Mouse (Mus musculus) lung, embryonic 15.5 days (tissue): Measurements from ENCODE around the gene Id1. TPM values are rescaled to one million over a fixed set of nuclear protein-coding genes. Genes with fewer than 3 reads are reported as not detected.

ENCODE experiments used
- ATAC-seq: fragments of 200-750 bp; cut with Nextera tagmentation; 2 replicates; pipeline ENCODE4 v1.8.0; 2017; ENCODE audit warnings: moderate number of reproducible peaks, borderline replicate concordance; ENCODE audit not compliant: low FRiP score, low TSS enrichment; ENCODE audit errors: extremely low read depth
- H3K27ac ChIP-seq: fragments of 300-500 bp; sonication (generic); 2 replicates; pipeline ENCODE4 v1.5.1; 2015; ENCODE audit warnings: moderate library complexity, mild to moderate bottlenecking, inconsistent platforms
- H3K27me3 ChIP-seq: fragments of 300-500 bp; sonication (generic); 2 replicates; pipeline ENCODE4 v1.6.1; 2015; ENCODE audit warnings: inconsistent platforms
- H3K36me3 ChIP-seq: fragments of 300-500 bp; sonication (generic); 2 replicates; pipeline ENCODE4 v1.6.1; 2015; ENCODE audit warnings: inconsistent platforms
- H3K4me1 ChIP-seq: fragments of 300-500 bp; sonication (generic); 2 replicates; pipeline ENCODE4 v1.6.1; 2015; ENCODE audit warnings: inconsistent platforms
- H3K4me2 ChIP-seq: fragments of 300-500 bp; sonication (generic); 2 replicates; pipeline ENCODE4 v1.6.1; 2015; ENCODE audit warnings: inconsistent platforms, mild to moderate bottlenecking, moderate library complexity
- H3K4me3 ChIP-seq: fragments of 300-500 bp; sonication (generic); 2 replicates; pipeline ENCODE4 v1.5.1; 2015; ENCODE audit warnings: mild to moderate bottlenecking, inconsistent platforms
- H3K9ac ChIP-seq: fragments of 300-500 bp; sonication (generic); 2 replicates; pipeline ENCODE4 v1.6.1; 2015; ENCODE audit warnings: inconsistent platforms
- H3K9me3 ChIP-seq: fragments of 300-500 bp; sonication (generic); 2 replicates; pipeline ENCODE4 v1.6.1; 2016; ENCODE audit warnings: inconsistent platforms
- WGBS: fragments of 180-500 bp; shearing (Covaris S2); methylation state at CpG from one replicate; pipeline ENCODE4 v1.1.7; 2015; 5-methylcytosine and 5-hydroxymethylcytosine counted together
- microRNA-seq: library from miRNA; unstranded; fragments of <30 nt; microRNA quantifications from one replicate; pipeline ENCODE4, GENCODE M21; 2016
- polyA plus RNA-seq: library from polyadenylated mRNA; unstranded; fragments of >200 nt; fragmentation: Nextera tagmentation; extraction: Ambion mirVana; gene quantifications from 2 replicates; pipeline ENCODE4 v1.2.1, GENCODE M21; 2015

Id1 gene
- polyA plus RNA-seq, 1 experiment from 2014 or later: 143 TPM

DNA sequence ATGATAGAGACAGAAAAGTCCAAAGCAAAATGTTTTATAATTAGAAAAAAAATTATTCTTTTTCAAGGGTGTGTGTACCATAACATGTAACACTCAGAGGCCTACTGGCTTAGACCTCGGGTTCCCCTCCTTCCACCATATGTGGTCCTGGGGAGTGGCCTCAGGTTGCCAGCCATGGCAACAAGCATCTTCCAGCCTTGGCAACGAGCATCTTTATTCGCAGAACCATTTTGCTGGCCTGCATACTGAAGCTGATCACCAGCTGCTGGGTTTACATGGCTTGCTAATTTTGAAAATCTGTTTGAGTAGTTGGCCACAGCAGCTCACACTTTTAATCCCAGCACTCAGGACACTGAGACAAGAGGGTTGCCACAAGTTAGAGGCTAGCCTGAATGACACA is 40.0 kb downstream of the Id1 start:
- Histone ChIP-seq H3K4me1 (no peaks in the 10 kb centered on the region), H3K4me2 (no peak overlapping the region), H3K4me3 (no peak overlapping the region), H3K27me3 (no peaks in the 10 kb centered on the region), H3K36me3 (peaks cover 7% of the 10 kb centered on the region; the same call in 1 of the 2 replicates), H3K27ac (no peak overlapping the region), H3K9me3 (no peaks in the 10 kb centered on the region), H3K9ac (no peak overlapping the region)
- no peak for ATAC-seq
- 82% methylated on average over 3 of the region's 3 CpGs for WGBS

DNA sequence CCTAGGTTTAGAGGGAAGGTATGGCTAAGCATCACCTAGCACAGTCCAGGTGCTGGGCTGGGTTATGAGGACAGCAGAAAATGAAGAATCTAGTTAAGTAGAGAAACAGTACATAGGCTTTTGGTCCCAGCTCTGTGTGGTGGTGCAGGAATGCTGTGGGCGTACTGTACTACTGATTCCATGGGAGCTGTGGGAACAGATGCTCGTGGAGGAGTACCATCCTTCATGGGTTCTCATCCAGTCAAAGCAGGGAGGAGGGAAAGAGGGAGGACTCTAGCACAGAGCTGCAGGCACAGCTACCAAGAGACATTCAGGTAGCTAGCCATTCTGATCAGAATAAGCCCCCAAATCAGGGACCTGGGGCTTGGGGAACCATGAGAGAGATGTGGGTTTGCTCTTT is 40.4 kb downstream of the Id1 start:
- ATAC-seq: no peak

DNA sequence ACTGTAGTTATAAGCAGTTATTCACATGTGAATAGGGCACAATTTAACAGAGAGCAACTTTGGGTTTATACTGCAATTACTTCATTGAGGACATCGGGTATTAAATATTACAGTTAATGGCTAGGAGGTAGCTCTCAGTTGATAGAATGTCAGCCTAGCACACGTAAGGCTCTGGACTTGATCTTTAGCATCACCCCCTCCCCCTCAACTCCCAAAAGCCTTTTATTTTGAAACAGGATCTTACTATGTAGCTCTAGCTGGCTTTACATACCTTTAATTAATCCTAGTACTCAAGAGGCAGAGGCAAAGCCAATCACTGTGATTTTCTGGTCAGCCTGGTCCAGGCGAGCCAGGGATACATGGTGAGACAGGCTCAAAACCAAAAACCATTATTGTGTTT is 41.0 kb downstream of the Id1 start:
- Histone ChIP-seq H3K9me3 (no peaks in the 10 kb centered on the region), H3K27me3 (no peaks in the 10 kb centered on the region), H3K4me1 (0 out of 2 replicates have a peak, but pooled peaks cover 3% of the 10 kb centered on the region), H3K4me2 (no peak overlapping the region), H3K27ac (no peak overlapping the region), H3K4me3 (no peak overlapping the region), H3K36me3 (peaks cover 18% of the 10 kb centered on the region), H3K9ac (no peak overlapping the region)
- WGBS: 89% methylated on average over 3 of the region's 3 CpGs
- ATAC-seq: no peak

More for the DNA sequence above, 40.4 kb downstream of the Id1 start:
- Histone ChIP-seq H3K9me3 (no peaks in the 10 kb centered on the region), H3K27me3 (no peaks in the 10 kb centered on the region), H3K4me1 (0 out of 2 replicates have a peak, but pooled peaks cover under 1% of the 10 kb centered on the region), H3K9ac (no peak overlapping the region), H3K27ac (no peak overlapping the region), H3K4me3 (no peak overlapping the region), H3K4me2 (no peak overlapping the region), H3K36me3 (peaks cover 11% of the 10 kb centered on the region; the same call in 1 of the 2 replicates)
- WGBS: 84% methylated on average over 2 of the region's 2 CpGs

DNA sequence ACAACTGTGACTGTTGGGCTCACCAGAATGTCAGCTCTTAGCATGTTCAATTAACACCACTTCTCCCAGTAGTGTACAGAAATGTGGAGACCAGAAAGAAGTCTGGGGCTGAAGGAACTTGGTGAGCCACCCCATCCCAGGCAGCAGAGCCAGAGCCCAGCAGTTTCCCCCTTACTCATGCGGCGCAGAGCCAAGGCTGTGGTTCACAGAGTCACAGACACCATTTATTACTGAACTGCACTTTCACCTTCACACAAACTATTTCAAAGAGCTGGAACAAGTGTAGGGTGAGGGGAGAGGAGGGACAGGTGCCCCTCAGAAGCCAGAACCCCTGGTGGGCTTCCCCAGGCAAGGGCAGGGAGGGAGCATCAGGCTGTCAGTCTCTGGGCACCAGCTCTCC is 44.4 kb downstream of the Id1 start:
- Histone ChIP-seq H3K36me3 (peaks cover 19% of the 10 kb centered on the region), H3K27ac (no peak overlapping the region), H3K9me3 (no peaks in the 10 kb centered on the region), H3K9ac (no peak overlapping the region), H3K27me3 (no peaks in the 10 kb centered on the region), H3K4me2 (no peak overlapping the region), H3K4me3 (no peak overlapping the region), H3K4me1 (peaks cover 12% of the 10 kb centered on the region)
- no peak for ATAC-seq
- 90% methylated on average over 2 of the region's 2 CpGs for WGBS

DNA sequence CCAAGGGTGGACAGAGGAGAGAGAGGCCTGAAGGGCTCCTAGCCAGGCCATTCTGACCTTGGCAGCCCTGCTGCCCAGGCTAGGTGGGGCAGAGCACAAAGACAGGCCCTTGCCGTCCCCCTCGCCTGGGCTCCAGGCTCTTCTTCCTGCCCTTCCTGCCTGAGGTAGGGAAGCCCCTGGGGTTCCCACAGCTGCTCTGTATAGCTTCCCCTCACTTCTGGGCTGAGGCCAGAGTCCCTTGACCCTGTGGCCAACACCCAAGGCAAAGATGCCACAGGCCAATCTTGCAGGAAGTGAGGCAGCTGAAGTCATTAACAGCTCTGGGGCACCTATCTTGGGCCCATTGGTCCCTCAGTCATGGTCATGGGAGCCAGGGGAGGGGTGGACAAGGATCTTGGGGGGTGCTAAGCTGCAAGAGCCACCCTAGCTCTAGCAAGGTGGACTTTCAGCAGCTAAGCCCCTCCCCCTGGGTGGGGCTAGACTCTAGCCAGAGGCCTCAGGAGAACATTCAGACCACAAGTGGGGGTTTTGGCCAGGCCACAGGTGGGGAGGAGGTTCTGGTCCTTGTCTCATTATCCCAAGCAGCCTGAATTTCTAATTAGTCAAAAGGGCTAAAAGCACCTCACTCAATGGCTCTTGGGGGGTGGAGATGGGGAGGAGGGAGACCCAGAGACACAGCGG is 45.1 kb downstream of the Id1 start:
- Histone ChIP-seq H3K36me3 (peaks cover 19% of the 10 kb centered on the region), H3K9me3 (no peaks in the 10 kb centered on the region), H3K9ac (no peak overlapping the region), H3K27me3 (no peaks in the 10 kb centered on the region), H3K4me3 (no peak overlapping the region), H3K27ac (no peak overlapping the region), H3K4me1 (peaks cover 19% of the 10 kb centered on the region), H3K4me2 (no peak overlapping the region)
- no peak for ATAC-seq
- WGBS: 72% methylated on average over 3 of the region's 3 CpGs

DNA sequence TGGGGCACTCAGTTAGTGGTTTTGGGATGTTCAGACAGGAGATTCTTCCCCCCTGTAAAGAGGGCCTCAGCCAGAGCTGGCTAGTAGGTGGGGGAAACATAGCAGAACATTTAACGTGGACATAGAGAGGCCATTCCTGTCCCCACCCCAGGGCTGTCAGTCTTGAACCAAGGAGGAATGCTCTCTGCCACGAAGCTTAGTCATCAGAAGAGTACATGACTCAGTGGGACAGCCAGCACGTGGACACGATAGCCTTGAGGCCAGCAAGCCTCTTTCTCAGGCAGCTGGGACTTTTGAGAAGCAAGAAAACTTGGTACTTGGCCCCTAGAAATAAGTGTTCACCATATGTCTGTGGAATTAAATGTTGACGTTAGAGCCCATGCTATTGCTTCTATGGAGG is 46.6 kb downstream of the Id1 start:
- WGBS: 73% methylated on average over 5 of the region's 5 CpGs
- no peak overlapping the region for H3K9ac ChIP-seq
- peaks cover 19% of the 10 kb centered on the region for H3K36me3 ChIP-seq
- no peak for ATAC-seq
- no peaks in the 10 kb centered on the region for H3K9me3 ChIP-seq
- H3K27me3 ChIP-seq: no peaks in the 10 kb centered on the region
- no peak overlapping the region for H3K4me2 ChIP-seq
- no peak overlapping the region for H3K4me3 ChIP-seq
- no peak overlapping the region for H3K27ac ChIP-seq
- H3K4me1 ChIP-seq: peaks cover 31% of the 10 kb centered on the region

DNA sequence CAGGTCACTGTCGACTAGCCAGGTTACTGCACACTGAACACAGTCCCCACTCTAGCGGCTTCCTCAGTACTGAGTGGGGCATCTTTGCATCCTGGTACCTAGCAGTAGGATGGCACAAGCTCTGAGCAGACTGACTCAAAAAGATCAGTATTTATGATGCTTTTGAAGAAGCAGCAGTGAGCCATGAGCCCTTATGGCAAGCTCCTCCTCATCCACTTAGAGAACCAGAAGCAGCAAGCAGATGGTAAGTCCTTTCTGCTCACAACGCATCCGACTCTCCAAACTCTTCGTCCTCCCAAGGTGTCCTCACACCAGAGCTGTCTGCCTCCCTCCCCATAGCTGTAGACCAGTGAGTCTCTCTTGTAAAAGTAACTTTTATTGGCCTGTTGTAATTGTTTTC is 47.2 kb downstream of the Id1 start:
- H3K27ac ChIP-seq: no peak overlapping the region
- no peak overlapping the region for H3K4me2 ChIP-seq
- peaks cover 36% of the 10 kb centered on the region for H3K4me1 ChIP-seq
- ATAC-seq: no peak
- H3K9ac ChIP-seq: no peak overlapping the region
- no peak overlapping the region for H3K4me3 ChIP-seq
- 92% methylated on average over 5 of the region's 5 CpGs for WGBS
- no peaks in the 10 kb centered on the region for H3K27me3 ChIP-seq
- H3K36me3 ChIP-seq: peaks cover 19% of the 10 kb centered on the region
- H3K9me3 ChIP-seq: no peaks in the 10 kb centered on the region

DNA sequence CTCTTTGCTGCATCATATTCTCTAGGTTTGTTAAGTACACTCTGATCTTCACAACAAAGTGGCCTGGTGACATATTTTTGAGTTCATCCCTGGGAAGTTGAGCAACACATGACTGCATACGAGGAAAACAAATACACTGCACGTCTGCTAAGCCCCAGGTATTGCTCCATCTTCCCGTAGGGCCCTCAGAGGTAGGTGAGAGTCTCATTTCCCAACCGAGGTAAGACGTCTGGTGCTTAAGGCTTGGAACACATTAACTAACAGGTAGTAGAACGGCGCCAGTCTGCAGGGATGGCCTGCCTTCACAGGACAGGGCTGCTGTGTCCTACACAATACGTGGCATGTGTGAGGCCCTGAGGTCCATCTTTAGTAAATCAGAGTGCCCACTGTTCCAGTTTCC is 48.6 kb downstream of the Id1 start:
- Histone ChIP-seq H3K4me1 (peaks cover 50% of the 10 kb centered on the region), H3K27ac (peak overlapping the region; percentile 93), H3K9ac (no peak overlapping the region), H3K27me3 (no peaks in the 10 kb centered on the region), H3K4me2 (no peak overlapping the region), H3K9me3 (no peaks in the 10 kb centered on the region), H3K4me3 (no peak overlapping the region), H3K36me3 (peaks cover 19% of the 10 kb centered on the region)
- ATAC-seq: no peak
- WGBS: 80% methylated on average over 8 of the region's 8 CpGs

DNA sequence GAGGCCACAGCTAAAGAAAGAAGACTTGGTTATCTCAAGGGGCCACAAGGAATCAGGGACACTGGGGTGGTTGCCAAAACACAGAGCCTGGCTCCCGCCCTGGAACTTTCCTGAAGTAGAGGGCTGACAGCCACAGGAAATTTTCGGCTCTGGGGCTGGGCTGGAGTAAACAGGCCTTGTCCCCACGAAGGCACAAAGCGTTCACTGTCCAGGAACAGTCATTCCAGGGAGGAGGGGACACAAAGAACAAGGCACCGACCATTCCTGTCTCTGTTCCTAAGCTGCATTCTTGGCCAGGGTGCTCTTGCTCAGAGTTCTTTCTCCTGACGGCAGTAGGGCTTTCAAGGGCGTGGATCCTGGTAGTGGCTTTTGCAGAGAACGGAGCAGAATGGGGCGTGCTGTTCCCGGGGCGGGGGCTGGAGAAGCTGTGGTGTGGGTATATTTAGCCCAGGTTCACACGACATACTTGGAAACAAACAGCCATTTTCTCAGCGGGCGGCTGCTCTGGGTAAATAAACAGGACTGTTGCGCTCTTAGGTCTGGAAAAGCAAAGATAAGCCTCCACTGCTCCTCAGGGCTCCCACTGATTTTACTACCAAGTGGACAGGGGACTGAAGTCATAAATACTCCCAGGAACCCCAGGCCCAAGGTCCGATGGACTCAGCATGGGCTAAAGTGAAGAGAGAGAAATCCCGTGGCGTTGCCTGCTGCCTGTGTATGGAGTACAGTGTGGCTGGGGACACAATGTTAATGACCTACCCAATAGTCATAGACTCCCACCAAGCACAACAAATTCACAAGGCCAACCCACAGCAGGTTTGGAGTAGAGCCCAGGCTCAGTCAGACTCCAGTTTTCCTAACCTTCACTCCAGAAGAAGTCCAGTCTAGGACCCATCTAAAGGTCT is 49.6 kb downstream of the Id1 start:
- peaks cover 61% of the 10 kb centered on the region for H3K4me1 ChIP-seq
- H3K4me3 ChIP-seq: no peak overlapping the region
- ATAC-seq: peak; percentile 46
- peak overlapping the region; percentile 5; the same call in 1 of the 2 replicates for H3K9ac ChIP-seq
- peak overlapping the region; percentile 93 for H3K27ac ChIP-seq
- whole genome bisulfite sequencing: 17% methylated on average over 18 of the region's 18 CpGs
- peaks cover 15% of the 10 kb centered on the region for H3K36me3 ChIP-seq
- no peaks in the 10 kb centered on the region for H3K9me3 ChIP-seq
- H3K4me2 ChIP-seq: peak overlapping the region; percentile 33
- no peaks in the 10 kb centered on the region for H3K27me3 ChIP-seq

Small RNA genes lying within 50 kb of the gene (microRNA-seq; reads per million reads assigned to microRNA genes)
- not detected for gene Gm23802

Other genes starting within 250 kb of the Id1 start
- gene Defb22, start 246.1 kb upstream of the Id1 start, polyA plus RNA-seq: not detected in 2 replicates
- gene Defb26, start 224.6 kb upstream of the Id1 start, polyA plus RNA-seq: not detected in 2 replicates
- not detected in 2 replicates for gene Defb28, start 218.0 kb upstream of the Id1 start, polyA plus RNA-seq
- gene Defb29, start 196.2 kb upstream of the Id1 start, polyA plus RNA-seq: not detected in 2 replicates
- gene Gm17416, start 166.9 kb upstream of the Id1 start, polyA plus RNA-seq: not detected in 2 replicates
- gene Defb21, start 163.5 kb upstream of the Id1 start, polyA plus RNA-seq: not detected in 2 replicates
- gene Defb19, start 155.9 kb upstream of the Id1 start, polyA plus RNA-seq: not detected in 2 replicates
- gene Defb45, start 136.9 kb upstream of the Id1 start, polyA plus RNA-seq: not detected in 2 replicates
- gene Defb36, start 131.9 kb upstream of the Id1 start, polyA plus RNA-seq: not detected in 2 replicates
- 1.7 TPM in 1 of 2 replicates, not detected in the other for gene Defb25, start 113.2 kb upstream of the Id1 start, polyA plus RNA-seq
- 8.0 and 8.5 TPM in 2 replicates for gene Rem1, start 109.3 kb upstream of the Id1 start, polyA plus RNA-seq
- gene H13, start 66.8 kb upstream of the Id1 start, polyA plus RNA-seq: 97.7 and 104 TPM in 2 replicates
- gene Mcts2, start 49.2 kb upstream of the Id1 start, polyA plus RNA-seq: 27.1 and 28.5 TPM in 2 replicates
- 74.8 and 81.0 TPM in 2 replicates for gene Cox4i2, start 17.9 kb downstream of the Id1 start, polyA plus RNA-seq
- gene Bcl2l1, start 95.5 kb downstream of the Id1 start, polyA plus RNA-seq: 101 and 107 TPM in 2 replicates
- gene Tpx2, start 111.7 kb downstream of the Id1 start, polyA plus RNA-seq: 92.1 and 94.7 TPM in 2 replicates
- 0.05 TPM in 2 replicates for gene Mylk2, start 175.1 kb downstream of the Id1 start, polyA plus RNA-seq
- 7.6 and 8.6 TPM in 2 replicates for gene Foxs1, start 197.0 kb downstream of the Id1 start, polyA plus RNA-seq
- 0.13 and 0.30 TPM in 2 replicates for gene Dusp15, start 215.4 kb downstream of the Id1 start, polyA plus RNA-seq
- gene Ttll9, start 226.2 kb downstream of the Id1 start, polyA plus RNA-seq: 0.67 and 1.1 TPM in 2 replicates